Mouse (Mus musculus) embryonic stem cell, embryonic (primary cell): ENCODE measurements around the gene Csnka2ip.

ENCODE experiments used
- CTCF ChIA-PET, 4 experiments: fragments of 300-600 bp in 2 of 4; fragments of 350-600 bp in 2 of 4; sonication (Branson Sonifier 250); formaldehyde crosslinking; loops; one replicate each; lab custom pipeline; 2022; ENCODE audit warnings: inconsistent platforms in 2 of 4; lab: Charles Lee
- POLR2A ChIA-PET, 4 experiments: fragments of 300-600 bp in 2 of 4; fragments of 350-600 bp in 2 of 4; sonication (Branson Sonifier 250); formaldehyde crosslinking; loops; one replicate each; lab custom pipeline; 2022; ENCODE audit warnings: antibody characterized with exemption in 4 of 4, inconsistent platforms in 1 of 4; lab: Charles Lee

Gene Csnka2ip

DNA sequence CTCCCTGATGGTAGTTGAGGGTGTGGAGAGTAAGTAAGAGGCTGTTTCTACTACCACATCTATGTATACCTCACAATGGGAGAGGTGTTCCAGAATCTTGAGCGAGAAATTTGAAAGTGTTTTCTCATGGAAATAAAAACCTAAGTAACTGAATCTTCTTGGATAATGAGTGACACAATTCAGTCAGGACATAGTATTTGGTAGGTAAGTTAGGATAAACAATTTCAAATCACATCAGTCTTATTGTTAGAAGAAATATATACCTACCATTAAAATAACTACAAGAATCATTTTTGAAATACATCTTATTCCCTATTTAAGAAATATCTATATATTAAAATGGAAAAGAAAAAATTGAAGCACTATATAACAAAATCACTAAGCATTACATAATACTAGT is at the start of gene Csnka2ip:
TSS of gene Csnka2ip (minus strand) at position 101 of the 400 bp plus-strand sequence.
- CTCF ChIA-PET: no interaction called here
- POLR2A ChIA-PET: no interaction called here

DNA sequence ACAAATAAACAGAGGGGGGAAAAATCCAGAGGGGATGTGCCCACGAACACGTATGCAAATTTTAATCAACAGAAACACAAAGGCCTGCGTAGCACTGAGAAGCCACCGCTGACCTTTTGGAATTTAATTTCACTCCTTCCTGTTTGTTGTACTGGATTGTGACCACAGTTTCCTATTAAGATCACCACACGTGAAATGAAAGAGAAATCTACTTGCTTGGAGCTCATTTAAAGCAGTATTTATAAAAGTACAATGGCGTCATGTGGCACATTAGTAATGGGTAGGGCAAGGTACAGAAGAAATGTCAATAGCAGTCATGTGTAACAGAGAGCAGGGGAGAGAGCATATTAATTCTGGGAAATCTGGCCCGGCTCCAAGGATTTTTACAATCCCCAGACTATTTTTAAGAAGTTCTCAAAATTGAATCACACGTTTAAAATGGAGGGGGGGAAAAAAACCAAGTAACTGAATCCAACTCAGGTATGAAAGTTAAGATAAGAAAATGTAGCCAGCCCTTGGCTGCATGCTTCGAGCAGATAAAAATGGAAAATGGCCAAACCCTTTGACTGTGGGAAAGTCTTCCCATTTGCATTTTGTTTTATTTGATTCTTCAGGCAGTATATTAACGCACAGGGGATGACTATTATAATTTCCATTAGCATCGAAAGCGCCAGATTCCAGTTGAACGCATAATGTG is 47.5 kb upstream of the Csnka2ip start:
- ChIA-PET POLR2A (no interaction called here), CTCF (no interaction called here)

GRCm38 (mm10) chr16:64647771-64648170 is 45.6 kb upstream of the Csnka2ip start:
- POLR2A ChIA-PET: interaction anchor here in 1 of 4 experiments (1.0 kb wide), 1 partner anchor 9 kb away, joined by 3 read pairs; no protein-coding TSS in a partner anchor
- CTCF ChIA-PET: no interaction called here

- ChIA-PET CTCF (no interaction called here), POLR2A (no interaction called here)
These were observed 32.9 kb upstream of the Csnka2ip start for GRCm38 (mm10) chr16:64635110-64635509.

DNA sequence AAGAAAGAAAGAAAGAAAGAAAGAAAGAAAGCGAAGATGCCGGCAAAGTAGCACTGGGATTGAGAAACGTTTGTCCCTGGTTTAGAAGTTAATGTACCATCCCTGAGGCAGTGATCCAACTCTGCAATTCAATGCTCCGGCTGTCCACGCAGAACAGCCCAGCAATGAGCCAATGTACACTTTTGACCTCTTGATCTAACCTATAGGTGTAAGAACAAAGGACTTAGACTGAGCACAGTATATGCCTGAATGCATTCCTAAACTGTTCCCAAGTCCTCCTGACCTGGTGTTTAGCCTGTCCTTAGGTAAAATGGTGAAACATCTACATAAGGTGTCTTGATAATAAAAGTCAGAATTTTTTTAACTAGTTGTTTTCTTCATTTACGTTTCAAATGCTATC is 17.9 kb upstream of the Csnka2ip start:
- POLR2A ChIA-PET: no interaction called here
- CTCF ChIA-PET: interaction anchor here in 1 of 4 experiments (0.7 kb wide), 1 partner anchor 42 kb away, joined by 3 read pairs; no protein-coding TSS in a partner anchor

GRCm38 (mm10) chr16:64614648-64615047 is 12.4 kb upstream of the Csnka2ip start:
- ChIA-PET CTCF (no interaction called here), POLR2A (no interaction called here)

DNA sequence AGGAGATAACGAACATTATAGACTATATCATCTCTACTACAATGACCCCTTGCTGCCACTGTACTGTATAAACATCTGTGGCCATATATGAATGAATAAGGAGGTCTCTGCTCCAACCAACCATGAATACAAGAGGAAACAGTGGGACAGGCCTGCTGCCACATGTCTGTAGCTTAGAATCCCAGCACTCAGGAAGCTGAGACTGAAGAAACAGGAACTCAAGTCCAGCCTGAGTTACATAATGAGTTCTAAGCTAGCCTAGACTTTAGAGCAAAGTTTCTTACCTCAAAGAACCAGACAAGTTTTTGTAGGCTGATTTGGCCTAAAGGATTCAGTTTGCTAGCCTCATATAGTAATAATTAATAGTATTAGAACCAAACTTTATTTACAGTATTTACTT is 5.6 kb upstream of the Csnka2ip start:
- ChIA-PET CTCF (no interaction called here), POLR2A (no interaction called here)

DNA sequence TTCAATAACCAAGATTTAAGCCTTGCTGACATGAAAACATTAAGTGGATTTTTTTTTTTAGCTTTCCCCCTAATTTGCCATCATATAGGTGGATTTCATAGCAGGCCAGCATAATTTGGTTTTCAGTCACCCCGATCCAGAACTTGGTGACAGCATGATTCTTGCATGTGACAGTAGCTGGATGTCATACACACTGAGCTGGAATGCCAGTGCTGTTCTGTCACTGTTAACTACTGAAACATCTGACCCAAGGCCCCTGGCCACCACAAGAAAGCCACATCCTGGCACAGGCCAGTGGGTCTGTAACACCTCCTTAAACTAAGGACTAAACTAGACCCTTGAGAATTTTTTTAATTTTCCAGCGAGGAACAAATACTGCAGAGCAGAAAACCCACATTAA is 15.4 kb downstream of the Csnka2ip start:
- POLR2A ChIA-PET: no interaction called here
- CTCF ChIA-PET: no interaction called here

DNA sequence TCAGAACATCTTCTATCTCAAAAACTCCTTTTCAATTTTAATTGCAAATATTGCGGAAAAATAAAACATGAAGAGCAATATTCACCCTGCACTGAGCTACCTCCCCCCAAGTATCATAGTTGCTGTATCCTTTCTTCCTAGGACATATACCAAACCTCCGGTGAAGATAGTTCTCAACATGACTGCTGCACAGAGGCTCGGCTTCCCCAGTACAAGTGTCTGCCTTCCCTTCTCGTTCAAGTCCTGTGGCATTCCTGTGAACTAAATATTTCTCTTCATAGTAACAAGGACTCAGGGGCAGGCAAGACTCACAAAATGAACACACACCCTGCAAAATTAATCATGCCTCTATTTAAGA is 16.0 kb downstream of the Csnka2ip start:
- ChIA-PET POLR2A (no interaction called here), CTCF (interaction anchor here in 1 of 4 experiments (0.6 kb wide), 1 partner anchor 30 kb away, joined by 15 read pairs; no protein-coding TSS in a partner anchor)

DNA sequence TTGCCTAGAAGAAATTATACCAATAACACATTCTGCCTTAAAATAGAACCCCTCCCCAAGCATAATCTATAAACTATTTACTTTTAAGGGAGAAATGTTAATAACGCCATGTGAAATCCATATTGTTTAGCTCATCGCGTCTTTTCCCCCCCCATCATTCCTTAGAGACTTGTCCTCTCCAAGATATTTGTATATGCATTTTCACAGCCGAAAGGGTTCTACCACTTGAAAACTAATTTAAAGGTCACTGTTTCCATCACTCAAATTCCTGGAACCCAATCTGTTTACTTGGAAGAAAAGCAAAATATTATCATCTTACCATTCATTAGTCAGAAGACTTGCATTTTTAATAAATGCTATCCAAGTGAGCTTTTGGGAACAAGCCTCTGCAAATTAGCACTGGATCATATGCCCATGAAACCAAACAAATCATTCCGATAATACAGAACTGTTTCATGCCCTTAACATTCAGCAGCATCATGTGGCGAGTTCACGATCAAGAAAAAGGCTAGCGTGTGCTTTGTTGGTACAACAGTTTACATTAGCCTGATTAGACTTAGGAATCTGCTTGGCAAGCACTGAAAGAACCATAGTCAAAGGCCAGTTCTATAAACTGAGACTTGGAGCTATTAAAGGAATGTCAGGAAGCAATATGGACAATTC is 16.5 kb downstream of the Csnka2ip start:
- ChIA-PET CTCF (interaction anchor here in 1 of 4 experiments (0.6 kb wide), 1 partner anchor 31 kb away, joined by 15 read pairs; no protein-coding TSS in a partner anchor), POLR2A (no interaction called here)

- POLR2A ChIA-PET: no interaction called here
- CTCF ChIA-PET: no interaction called here
These were observed 17.6 kb downstream of the Csnka2ip start for GRCm38 (mm10) chr16:64584591-64584990.

DNA sequence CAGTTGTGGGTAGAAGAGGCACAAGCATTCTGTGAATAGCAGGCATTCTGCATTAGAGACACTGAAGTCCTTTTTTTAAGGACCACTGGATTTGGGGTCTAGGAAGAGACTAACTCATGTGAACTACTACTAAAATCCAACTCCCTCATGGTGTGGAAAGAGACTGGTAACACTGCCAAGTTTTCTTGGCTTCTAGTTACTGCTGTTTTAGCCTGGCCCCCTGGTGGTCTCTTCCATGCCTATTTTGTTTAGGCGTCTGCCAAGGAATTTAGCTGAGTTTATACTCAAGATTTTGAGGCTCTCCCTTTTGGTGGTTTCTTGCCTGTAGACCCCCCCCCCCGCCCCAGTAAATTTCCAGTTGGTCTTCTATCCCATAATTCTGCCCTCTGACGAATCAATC is 18.8 kb downstream of the Csnka2ip start:
- ChIA-PET CTCF (interaction anchor here in 1 of 4 experiments (0.6 kb wide), 1 partner anchor 701 kb away, joined by 11 read pairs; no protein-coding TSS in a partner anchor), POLR2A (no interaction called here)

DNA sequence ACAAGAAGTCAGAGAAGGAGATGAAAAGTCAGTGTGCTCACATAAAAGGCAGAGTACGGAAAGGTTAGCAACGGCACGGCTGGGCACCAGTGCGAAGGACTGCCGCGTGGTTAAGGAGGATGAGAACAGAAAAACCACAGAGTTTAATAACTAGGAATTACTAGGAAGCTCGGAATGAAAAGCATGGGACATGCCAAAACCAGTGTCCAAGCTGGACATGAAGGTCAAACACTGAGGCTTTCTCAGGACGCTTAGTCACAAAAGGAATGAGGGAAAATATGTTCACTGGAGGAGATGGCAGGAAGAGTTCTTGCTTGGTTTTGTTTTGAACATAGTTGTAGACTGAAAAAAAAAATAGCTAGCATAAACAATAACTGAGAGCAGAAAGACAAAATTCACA is 32.7 kb downstream of the Csnka2ip start:
- ChIA-PET CTCF (interaction anchor here in 1 of 4 experiments (0.6 kb wide), 1 partner anchor 63 kb away, joined by 3 read pairs; no protein-coding TSS in a partner anchor), POLR2A (no interaction called here)

DNA sequence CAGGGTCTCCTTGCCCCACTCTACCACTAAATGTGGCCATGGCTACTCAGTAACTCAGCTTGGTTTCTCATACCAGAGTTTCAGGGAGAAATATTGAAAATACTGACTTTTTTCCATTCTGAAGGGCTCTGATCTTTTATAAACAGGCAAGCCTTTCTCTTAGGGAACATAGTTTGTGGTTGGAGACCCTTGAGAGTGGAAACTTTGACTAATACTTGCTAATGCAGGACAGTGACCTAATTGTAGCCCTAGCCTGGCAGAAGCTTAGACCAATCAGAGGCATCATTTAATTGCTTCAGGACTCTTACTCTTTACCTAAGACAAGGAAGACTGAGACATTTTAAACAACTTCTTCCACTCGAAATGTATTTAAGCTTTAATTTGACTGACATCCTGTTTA is 39.1 kb downstream of the Csnka2ip start:
- ChIA-PET CTCF (no interaction called here), POLR2A (no interaction called here)

- POLR2A ChIA-PET: no interaction called here
- CTCF ChIA-PET: no interaction called here
These were observed 43.7 kb downstream of the Csnka2ip start for GRCm38 (mm10) chr16:64558518-64558917.

- POLR2A ChIA-PET: no interaction called here
These were observed 75.3 kb downstream of the Csnka2ip start for GRCm38 (mm10) chr16:64526883-64527282.

GRCm38 (mm10) chr16:64524051-64524645 is 78.1 kb downstream of the Csnka2ip start:
- POLR2A ChIA-PET: no interaction called here
- CTCF ChIA-PET: no interaction called here

More at GRCm38 (mm10) chr16:64526883-64527282, 75.3 kb downstream of the Csnka2ip start:
- CTCF ChIA-PET: no interaction called here

- POLR2A ChIA-PET: no interaction called here
These were observed 88.8 kb downstream of the Csnka2ip start for GRCm38 (mm10) chr16:64513423-64513822.

More at GRCm38 (mm10) chr16:64513423-64513822, 88.8 kb downstream of the Csnka2ip start:
- CTCF ChIA-PET: no interaction called here
